Mouse (Mus musculus) lung, embryonic 15.5 days (tissue): Measurements from ENCODE around the gene Crocc. TPM values are rescaled to one million over a fixed set of nuclear protein-coding genes. Genes with fewer than 3 reads are reported as not detected.

Experiments
- ATAC-seq: fragments of 200-750 bp; cut with Nextera tagmentation; 2 replicates; pipeline ENCODE4 v1.8.0; 2017; ENCODE audit warnings: moderate number of reproducible peaks, borderline replicate concordance; ENCODE audit not compliant: low FRiP score, low TSS enrichment; ENCODE audit errors: extremely low read depth
- H3K27ac ChIP-seq: fragments of 300-500 bp; sonication (generic); 2 replicates; pipeline ENCODE4 v1.5.1; 2015; ENCODE audit warnings: moderate library complexity, mild to moderate bottlenecking, inconsistent platforms
- H3K27me3 ChIP-seq: fragments of 300-500 bp; sonication (generic); 2 replicates; pipeline ENCODE4 v1.6.1; 2015; ENCODE audit warnings: inconsistent platforms
- H3K36me3 ChIP-seq: fragments of 300-500 bp; sonication (generic); 2 replicates; pipeline ENCODE4 v1.6.1; 2015; ENCODE audit warnings: inconsistent platforms
- H3K4me1 ChIP-seq: fragments of 300-500 bp; sonication (generic); 2 replicates; pipeline ENCODE4 v1.6.1; 2015; ENCODE audit warnings: inconsistent platforms
- H3K4me2 ChIP-seq: fragments of 300-500 bp; sonication (generic); 2 replicates; pipeline ENCODE4 v1.6.1; 2015; ENCODE audit warnings: inconsistent platforms, mild to moderate bottlenecking, moderate library complexity
- H3K4me3 ChIP-seq: fragments of 300-500 bp; sonication (generic); 2 replicates; pipeline ENCODE4 v1.5.1; 2015; ENCODE audit warnings: mild to moderate bottlenecking, inconsistent platforms
- H3K9ac ChIP-seq: fragments of 300-500 bp; sonication (generic); 2 replicates; pipeline ENCODE4 v1.6.1; 2015; ENCODE audit warnings: inconsistent platforms
- H3K9me3 ChIP-seq: fragments of 300-500 bp; sonication (generic); 2 replicates; pipeline ENCODE4 v1.6.1; 2016; ENCODE audit warnings: inconsistent platforms
- whole genome bisulfite sequencing: fragments of 180-500 bp; shearing (Covaris S2); methylation state at CpG from one replicate; pipeline ENCODE4 v1.1.7; 2015; 5-methylcytosine and 5-hydroxymethylcytosine counted together
- polyA plus RNA-seq: library from polyadenylated mRNA; unstranded; fragments of >200 nt; fragmentation: Nextera tagmentation; extraction: Ambion mirVana; gene quantifications from 2 replicates; pipeline ENCODE4 v1.2.1, GENCODE M21; 2015

The Crocc gene
- polyA plus RNA-seq, 1 experiment from 2014 or later = 7.6 TPM

- no peak for ATAC-seq
- Histone ChIP-seq H3K4me2 (no peak overlapping the region), H3K36me3 (peaks cover 40% of the 10 kb centered on the region), H3K4me1 (peaks cover 52% of the 10 kb centered on the region), H3K9me3 (no peaks in the 10 kb centered on the region), H3K4me3 (no peak overlapping the region), H3K9ac (no peak overlapping the region), H3K27ac (no peak overlapping the region), H3K27me3 (no peaks in the 10 kb centered on the region)
- 9% methylated on average over 8 of the region's 8 CpGs for WGBS
These were observed 4.8 kb upstream of the Crocc start for GRCm38 (mm10) chr4:141065123-141065522.

DNA sequence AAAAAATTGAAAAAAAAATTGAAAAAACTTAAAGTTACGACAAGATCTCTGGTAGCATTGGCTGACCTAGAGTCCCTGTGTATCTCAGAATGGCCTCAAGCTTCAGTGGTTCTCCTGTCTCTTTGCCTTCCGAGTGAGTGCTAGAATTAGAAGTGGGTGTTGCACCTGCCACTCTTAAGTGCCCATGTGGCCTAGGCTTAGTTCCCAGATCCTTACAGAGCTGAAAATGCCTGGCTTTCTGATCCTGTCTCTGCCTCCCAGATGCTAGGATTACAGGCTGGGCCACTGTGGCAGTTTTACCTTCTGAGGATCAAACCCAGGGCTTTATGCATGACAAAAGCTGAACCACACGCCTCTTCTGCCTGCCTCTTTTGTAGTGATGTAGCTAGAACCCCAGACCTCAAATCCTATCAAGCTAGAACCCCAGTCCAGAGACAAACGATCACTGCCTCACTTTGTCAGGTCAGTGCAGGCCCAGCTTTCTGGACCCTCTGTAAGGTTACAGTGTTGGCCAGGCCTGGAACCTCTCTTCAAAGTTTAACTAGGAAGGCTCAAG lies 3.8 kb upstream of the Crocc start:
- Histone ChIP-seq H3K9me3 (no peaks in the 10 kb centered on the region), H3K36me3 (peaks cover 35% of the 10 kb centered on the region), H3K27me3 (no peaks in the 10 kb centered on the region), H3K4me2 (no peak overlapping the region), H3K27ac (no peak overlapping the region), H3K9ac (no peak overlapping the region), H3K4me1 (peaks cover 55% of the 10 kb centered on the region), H3K4me3 (no peak overlapping the region)
- no peak for ATAC-seq
- 84% methylated on average over 4 of the region's 4 CpGs for WGBS

GRCm38 (mm10) chr4:141059616-141060425 lies 529 bp downstream of the Crocc start:
- H3K4me1 ChIP-seq = peaks cover 23% of the 10 kb centered on the region
- H3K36me3 ChIP-seq = 0 out of 2 replicates have a peak, but pooled peaks cover 15% of the 10 kb centered on the region
- no peak for ATAC-seq
- WGBS = 2% methylated on average over 32 of the region's 32 CpGs
- H3K4me3 ChIP-seq = peak overlapping the region; percentile 72
- peak overlapping the region; percentile 79 for H3K4me2 ChIP-seq
- H3K9me3 ChIP-seq = no peaks in the 10 kb centered on the region
- no peaks in the 10 kb centered on the region for H3K27me3 ChIP-seq
- H3K27ac ChIP-seq = peak overlapping the region; percentile 93
- H3K9ac ChIP-seq = peak overlapping the region; percentile 79

GRCm38 (mm10) chr4:141058835-141059234 lies 1.5 kb downstream of the Crocc start:
- Histone ChIP-seq H3K27me3 (no peaks in the 10 kb centered on the region), H3K9ac (no peak overlapping the region), H3K4me1 (peaks cover 26% of the 10 kb centered on the region), H3K4me2 (0 out of 2 replicates have a peak overlapping the region, but pooled peaks have one; percentile 79), H3K4me3 (no peak overlapping the region), H3K36me3 (0 out of 2 replicates have a peak, but pooled peaks cover 15% of the 10 kb centered on the region), H3K9me3 (no peaks in the 10 kb centered on the region), H3K27ac (no peak overlapping the region)
- no peak for ATAC-seq
- 67% methylated on average over 9 of the region's 9 CpGs for WGBS

- no peak for ATAC-seq
- H3K36me3 ChIP-seq = 0 out of 2 replicates have a peak, but pooled peaks cover 15% of the 10 kb centered on the region
- H3K4me2 ChIP-seq = no peak overlapping the region
- no peaks in the 10 kb centered on the region for H3K27me3 ChIP-seq
- no peak overlapping the region for H3K9ac ChIP-seq
- no peak overlapping the region for H3K27ac ChIP-seq
- WGBS = 91% methylated on average over 10 of the region's 10 CpGs
- H3K9me3 ChIP-seq = no peaks in the 10 kb centered on the region
- H3K4me1 ChIP-seq = peaks cover 32% of the 10 kb centered on the region
- no peak overlapping the region for H3K4me3 ChIP-seq
These were observed 3.4 kb downstream of the Crocc start for GRCm38 (mm10) chr4:141056970-141057369.

DNA sequence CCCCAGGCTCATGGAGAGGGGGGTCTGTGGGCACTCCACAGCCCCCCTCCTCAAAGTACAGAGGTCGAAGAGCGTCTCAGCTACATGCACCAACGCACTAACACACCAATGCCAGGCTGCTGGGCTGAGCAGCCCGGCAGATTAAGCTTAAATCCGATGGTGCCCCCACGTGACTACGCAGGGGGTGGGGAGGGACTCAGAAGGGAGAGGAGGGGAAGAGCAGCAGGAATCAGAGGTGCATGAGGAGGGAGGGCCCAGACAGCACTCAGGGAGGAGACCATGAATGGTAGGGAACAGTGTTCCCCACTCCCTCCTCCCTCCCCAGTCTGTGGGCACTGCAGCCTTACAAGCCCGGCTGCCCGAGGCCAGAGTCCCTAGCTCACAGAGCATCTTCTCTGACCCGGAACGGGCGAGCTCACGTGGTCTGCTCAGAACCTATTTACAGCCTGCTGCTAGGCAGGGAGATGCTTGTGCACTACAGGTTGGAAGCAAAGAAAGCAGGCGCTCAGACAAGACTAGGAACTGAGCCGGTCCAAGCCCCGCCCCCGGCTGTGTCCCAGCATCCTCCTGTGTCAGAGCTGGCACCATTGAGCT lies 6.7 kb downstream of the Crocc start:
- peak; percentile 6; the same call in 1 of the 2 replicates for ATAC-seq
- H3K9ac ChIP-seq = no peak overlapping the region
- 48% methylated on average over 17 of the region's 17 CpGs for WGBS

DNA sequence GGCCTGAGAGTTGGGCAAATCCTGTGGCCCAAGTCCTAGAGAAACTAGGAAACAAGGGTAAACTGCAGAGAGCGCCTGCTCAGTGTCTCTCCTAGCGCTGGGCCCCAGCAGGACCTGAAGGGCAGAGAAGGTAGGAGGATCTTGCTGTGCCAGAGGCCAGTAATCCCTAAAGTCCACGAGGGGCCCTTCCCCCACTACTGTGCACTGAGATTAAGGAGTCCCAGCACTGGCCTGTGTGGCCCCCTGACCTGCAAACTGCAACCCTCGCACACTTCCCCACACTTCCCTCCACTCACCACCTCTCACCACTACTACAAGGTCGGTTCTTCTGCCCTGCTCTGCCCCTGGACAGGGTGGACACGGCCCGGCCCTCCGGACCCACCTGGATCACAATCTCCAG lies 7.2 kb downstream of the Crocc start:
- no peak overlapping the region for H3K4me2 ChIP-seq
- no peaks in the 10 kb centered on the region for H3K9me3 ChIP-seq
- peaks cover 17% of the 10 kb centered on the region for H3K4me1 ChIP-seq
- H3K9ac ChIP-seq = no peak overlapping the region
- no peak overlapping the region for H3K27ac ChIP-seq
- no peak overlapping the region for H3K4me3 ChIP-seq
- ATAC-seq = no peak
- H3K27me3 ChIP-seq = no peaks in the 10 kb centered on the region
- H3K36me3 ChIP-seq = 0 out of 2 replicates have a peak, but pooled peaks cover 15% of the 10 kb centered on the region
- 54% methylated on average over 8 of the region's 8 CpGs for WGBS

More for the DNA sequence above, 6.7 kb downstream of the Crocc start:
- no peak overlapping the region for H3K4me2 ChIP-seq
- peaks cover 18% of the 10 kb centered on the region for H3K4me1 ChIP-seq
- H3K27me3 ChIP-seq = no peaks in the 10 kb centered on the region
- no peaks in the 10 kb centered on the region for H3K9me3 ChIP-seq
- H3K4me3 ChIP-seq = no peak overlapping the region
- H3K36me3 ChIP-seq = 0 out of 2 replicates have a peak, but pooled peaks cover 15% of the 10 kb centered on the region
- H3K27ac ChIP-seq = no peak overlapping the region

GRCm38 (mm10) chr4:141052442-141052841 lies 7.9 kb downstream of the Crocc start:
- WGBS = 86% methylated on average over 12 of the region's 12 CpGs
- Histone ChIP-seq H3K36me3 (0 out of 2 replicates have a peak, but pooled peaks cover 15% of the 10 kb centered on the region), H3K9ac (no peak overlapping the region), H3K4me2 (no peak overlapping the region), H3K4me3 (no peak overlapping the region), H3K27ac (no peak overlapping the region), H3K9me3 (no peaks in the 10 kb centered on the region), H3K27me3 (no peaks in the 10 kb centered on the region), H3K4me1 (peaks cover 17% of the 10 kb centered on the region)
- no peak for ATAC-seq

GRCm38 (mm10) chr4:141049476-141049835 lies 10.9 kb downstream of the Crocc start:
- ATAC-seq = no peak
- H3K4me1 ChIP-seq = peaks cover 22% of the 10 kb centered on the region

DNA sequence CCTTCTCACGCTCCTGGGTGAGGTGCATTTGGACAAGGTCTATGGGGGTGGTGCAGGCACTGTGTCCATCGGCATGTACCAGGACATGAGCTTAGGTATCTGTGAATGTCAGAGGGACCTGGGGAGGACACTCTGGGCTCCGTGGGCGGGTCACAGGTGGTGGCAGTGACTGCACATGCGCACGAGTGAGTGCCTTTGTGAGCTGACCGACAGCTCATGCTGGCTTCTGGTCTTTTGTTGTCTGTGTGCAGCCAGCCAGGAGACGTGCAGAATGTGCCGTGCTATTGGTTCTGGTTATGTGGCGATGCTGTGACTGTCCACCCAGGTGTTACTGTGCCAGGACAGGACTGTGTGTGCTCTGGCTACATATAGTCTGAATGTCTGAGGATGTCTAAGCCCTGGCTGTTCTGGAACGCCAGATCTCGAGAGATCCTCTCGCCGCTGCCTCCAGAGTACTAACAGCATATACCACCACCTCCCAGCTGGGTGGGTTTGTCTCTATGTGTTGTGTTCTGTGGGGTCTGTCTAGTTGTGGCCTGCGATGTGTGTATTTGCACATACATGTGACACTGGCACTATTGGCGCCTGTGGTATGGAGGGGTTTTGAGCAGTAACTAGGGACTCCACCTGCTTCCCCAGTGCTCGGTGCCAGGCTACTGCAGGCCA lies 11.4 kb downstream of the Crocc start:
- no peak overlapping the region for H3K4me3 ChIP-seq
- WGBS = 80% methylated on average over 17 of the region's 17 CpGs
- ATAC-seq = no peak
- H3K27me3 ChIP-seq = no peaks in the 10 kb centered on the region
- H3K9ac ChIP-seq = no peak overlapping the region
- no peak overlapping the region for H3K27ac ChIP-seq
- no peaks in the 10 kb centered on the region for H3K9me3 ChIP-seq
- H3K4me1 ChIP-seq = peaks cover 20% of the 10 kb centered on the region
- no peaks in the 10 kb centered on the region; the same call in 1 of the 2 replicates for H3K36me3 ChIP-seq
- no peak overlapping the region for H3K4me2 ChIP-seq

More at GRCm38 (mm10) chr4:141049476-141049835, 10.9 kb downstream of the Crocc start:
- WGBS = 33% methylated on average over 4 of the region's 4 CpGs
- Histone ChIP-seq H3K27ac (no peak overlapping the region), H3K4me2 (no peak overlapping the region), H3K36me3 (no peaks in the 10 kb centered on the region; the same call in 1 of the 2 replicates), H3K9ac (no peak overlapping the region), H3K4me3 (no peak overlapping the region), H3K9me3 (no peaks in the 10 kb centered on the region), H3K27me3 (no peaks in the 10 kb centered on the region)

GRCm38 (mm10) chr4:141044816-141045215 lies 15.5 kb downstream of the Crocc start:
- Histone ChIP-seq H3K9me3 (no peaks in the 10 kb centered on the region), H3K36me3 (no peaks in the 10 kb centered on the region; the same call in 1 of the 2 replicates)
- ATAC-seq = peak; percentile 90

More at GRCm38 (mm10) chr4:141044816-141045215, 15.5 kb downstream of the Crocc start:
- peak overlapping the region; percentile 79 for H3K27ac ChIP-seq
- no peak overlapping the region for H3K9ac ChIP-seq
- H3K4me1 ChIP-seq = peaks cover 21% of the 10 kb centered on the region
- no peak overlapping the region for H3K4me2 ChIP-seq
- no peak overlapping the region for H3K4me3 ChIP-seq
- H3K27me3 ChIP-seq = no peaks in the 10 kb centered on the region
- WGBS = 12% methylated on average over 8 of the region's 8 CpGs
